Mouse (Mus musculus) bone marrow, adult 2 months (tissue): ENCODE results near the gene Cyp27a1.

Experiments used
- CTCF ChIP-seq: fragments of 200-500 bp; IDR thresholded peaks from 2 replicates; pipeline ENCODE4 v1.5.1; 2011; ENCODE audit warnings: low read length, control low read depth; ENCODE audit not compliant: control insufficient read depth, insufficient read depth
- POLR2A ChIP-seq: fragments of 200-500 bp; IDR thresholded peaks from 2 replicates; pipeline ENCODE4 v1.6.1; 2011; ENCODE audit warnings: low read depth, mild to moderate bottlenecking, control low read depth, low read length, borderline replicate concordance; ENCODE audit not compliant: control insufficient read depth

GRCm38 (mm10) chr1:74713859-74714730, 721 bp downstream of the Cyp27a1 start:
- TF ChIP-seq POLR2A (no peak), CTCF (no peak)
